Mouse (Mus musculus): Measurements from ENCODE around the gene Klhl18. TPM values are rescaled to one million over a fixed set of nuclear protein-coding genes. Genes with fewer than 3 reads are reported as not detected.

The Klhl18 gene
- total and polyA plus RNA-seq, 3 experiments = 3.8 to 6.9 TPM; not detected in 1

DNA sequence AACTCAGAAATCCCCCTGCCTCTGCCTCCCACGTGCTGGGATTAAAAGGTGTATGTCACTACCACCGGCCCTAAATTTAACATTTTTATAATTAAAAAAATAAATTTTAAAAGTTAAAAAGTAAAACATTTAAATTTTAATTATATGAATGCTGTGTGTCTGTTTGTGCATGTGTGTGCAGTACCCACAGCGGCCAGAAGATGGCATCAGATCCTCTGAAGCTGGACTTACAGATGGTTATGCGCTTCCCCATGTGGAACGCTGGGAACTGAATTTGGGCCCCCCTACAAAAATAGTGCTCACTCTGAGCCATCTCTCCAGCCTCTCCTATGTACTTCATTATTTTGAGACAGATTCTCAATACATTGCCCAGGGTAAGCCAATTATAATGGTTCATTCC lies 14.4 kb upstream of the Klhl18 start:
- H3K36me3 ChIP-seq (ENCODE audit: control insufficient read depth in 1 of 2, insufficient read depth in 2 of 2, low read length in 2 of 2) = no peaks in the 10 kb centered on the region
- H3K4me1 ChIP-seq (ENCODE audit: control insufficient read depth in 1 of 2, insufficient read depth in 2 of 2, low read length in 2 of 2) = no peaks in the 10 kb centered on the region
- no peak overlapping the region for H3K9ac ChIP-seq (ENCODE audit: control insufficient read depth, low read depth, low read length, poor library complexity, severe bottlenecking)
- H3K4me3 ChIP-seq (ENCODE audit: control insufficient read depth in 1 of 2, insufficient read depth in 1 of 2, low read depth in 2 of 2, low read length in 2 of 2) = no peak overlapping the region
- peak; percentile 68 for DNase-seq (ENCODE audit: low read depth, low spot score)
- H3K27me3 ChIP-seq (ENCODE audit: control insufficient read depth in 1 of 2, insufficient read depth in 2 of 2, low read length in 2 of 2) = no peaks in the 10 kb centered on the region
- no peak overlapping the region for H3K27ac ChIP-seq (ENCODE audit: control insufficient read depth, low read depth, low read length)
- TF ChIP-seq SMC3 (IDR thresholded peaks at IDR 0.05; ENCODE audit: low read depth, low read length) = peak; percentile 78
- TF ChIP-seq ZKSCAN1 (IDR thresholded peaks at IDR 0.05; ENCODE audit: low read depth, low read length) = no peak
- TF ChIP-seq ZC3H11A (IDR thresholded peaks at IDR 0.05; ENCODE audit: low read depth, low read length) = peak; percentile 61
- TF ChIP-seq MYB (IDR thresholded peaks at IDR 0.05; ENCODE audit: low read depth, low read length) = no peak
- no peak for TF ChIP-seq MEF2A (IDR thresholded peaks at IDR 0.05; ENCODE audit: extremely low read depth, insufficient replicate concordance, low read depth, low read length, poor library complexity, severe bottlenecking)
- TF ChIP-seq MYC (IDR thresholded peaks at IDR 0.05; ENCODE audit: low read depth, low read length) = no peak
- TF ChIP-seq NRF1 (IDR thresholded peaks at IDR 0.05; ENCODE audit: insufficient read depth, low read depth, low read length, poor library complexity, severe bottlenecking) = no peak
- TF ChIP-seq RCOR1 (IDR thresholded peaks at IDR 0.05; ENCODE audit: low read depth, low read length) = no peak
- no peak for TF ChIP-seq KAT2A (conservative IDR thresholded peaks at IDR 0.05; ENCODE audit: low read depth, low read length)
- no peak for TF ChIP-seq POLR2A (IDR thresholded peaks at IDR 0.05; ENCODE audit: control insufficient read depth in 1 of 2, insufficient read depth in 1 of 2, low read depth in 1 of 2, low read length in 2 of 2, poor library complexity in 1 of 2)
- peak; percentile 53 to 79 (median 72); a peak in 5 of 6 replicates for TF ChIP-seq CTCF (IDR thresholded peaks at IDR 0.05 in 2 of 3, conservative IDR thresholded peaks at IDR 0.05 in 1 of 3; ENCODE audit: control insufficient read depth in 1 of 3, insufficient read depth in 1 of 3, low read depth in 2 of 3, low read length in 3 of 3, poor library complexity in 1 of 3, severe bottlenecking in 1 of 3)
- no peak for TF ChIP-seq ETS1 (IDR thresholded peaks at IDR 0.05; ENCODE audit: low read depth, low read length)
- TF ChIP-seq RAD21 (IDR thresholded peaks at IDR 0.05; ENCODE audit: low read depth, low read length) = peak; percentile 75
- TF ChIP-seq USF1 (IDR thresholded peaks at IDR 0.05; ENCODE audit: low read depth, low read length) = no peak
- no peak for TF ChIP-seq HCFC1 (IDR thresholded peaks at IDR 0.05; ENCODE audit: low read depth, low read length)
- TF ChIP-seq TAL1 (IDR thresholded peaks at IDR 0.05; ENCODE audit: low read length) = no peak
- TF ChIP-seq SIN3A (IDR thresholded peaks at IDR 0.05; ENCODE audit: low read length) = no peak
- no peak for TF ChIP-seq MAZ (IDR thresholded peaks at IDR 0.05; ENCODE audit: low read depth, low read length)
- no peak for TF ChIP-seq MAFK (IDR thresholded peaks at IDR 0.05; ENCODE audit: borderline replicate concordance, low read depth, low read length)
- TF ChIP-seq CHD2 (IDR thresholded peaks at IDR 0.05; ENCODE audit: low read length) = no peak
- TF ChIP-seq ZNF384 (IDR thresholded peaks at IDR 0.05; ENCODE audit: low read depth, low read length) = no peak
- no peaks in the 10 kb centered on the region for H3K79me2 ChIP-seq (ENCODE audit: control insufficient read depth, insufficient read depth, low read length, poor library complexity)
- no peaks in the 10 kb centered on the region for H3K9me3 ChIP-seq (replicated peaks; ENCODE audit: insufficient read depth, low read length)

DNA sequence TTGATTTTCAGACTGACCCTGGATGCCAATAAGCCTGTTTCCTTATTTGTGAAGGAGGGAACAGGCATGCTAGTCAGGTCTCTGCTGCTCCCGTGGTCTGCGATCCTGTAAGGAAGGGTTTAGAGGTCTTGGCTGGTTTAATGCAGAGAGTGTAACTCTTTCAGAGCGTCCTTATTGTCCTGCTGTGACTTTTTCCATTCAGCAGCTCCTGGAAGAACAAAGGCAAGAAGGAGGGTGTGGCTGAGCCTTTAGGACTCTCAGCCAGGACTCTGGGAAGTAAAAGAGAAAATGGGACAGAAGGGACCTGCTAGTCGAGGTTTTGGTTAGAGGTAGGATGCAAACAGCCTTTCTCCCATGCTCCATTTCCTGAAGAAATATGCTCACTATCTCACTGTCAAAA lies 12.3 kb upstream of the Klhl18 start:
- Histone ChIP-seq H3K27ac (ENCODE audit: control insufficient read depth, low read depth, low read length) (no peak overlapping the region), H3K36me3 (ENCODE audit: control insufficient read depth in 1 of 2, insufficient read depth in 2 of 2, low read length in 2 of 2) (no peaks in the 10 kb centered on the region), H3K9ac (ENCODE audit: control insufficient read depth, low read depth, low read length, poor library complexity, severe bottlenecking) (no peak overlapping the region), H3K27me3 (ENCODE audit: control insufficient read depth in 1 of 2, insufficient read depth in 2 of 2, low read length in 2 of 2) (peaks cover 3 to 4% of the 10 kb centered on the region in 2 experiments), H3K4me3 (ENCODE audit: control insufficient read depth in 1 of 2, insufficient read depth in 1 of 2, low read depth in 2 of 2, low read length in 2 of 2) (no peak overlapping the region), H3K79me2 (ENCODE audit: control insufficient read depth, insufficient read depth, low read length, poor library complexity) (no peaks in the 10 kb centered on the region), H3K4me1 (ENCODE audit: control insufficient read depth in 1 of 2, insufficient read depth in 2 of 2, low read length in 2 of 2) (no peaks in the 10 kb centered on the region), H3K9me3 (replicated peaks; ENCODE audit: insufficient read depth, low read length) (no peaks in the 10 kb centered on the region)
- no peak for DNase-seq (ENCODE audit: low read depth, low spot score)
- TF ChIP-seq MXI1 (IDR thresholded peaks at IDR 0.05; ENCODE audit: low read depth, low read length) = no peak
- no peak for TF ChIP-seq GATA1 (IDR thresholded peaks at IDR 0.05; ENCODE audit: low read depth, low read length)
- TF ChIP-seq POLR2A (IDR thresholded peaks at IDR 0.05; ENCODE audit: control insufficient read depth in 1 of 2, insufficient read depth in 1 of 2, low read depth in 1 of 2, low read length in 2 of 2, poor library complexity in 1 of 2) = no peak
- no peak for TF ChIP-seq KAT2A (conservative IDR thresholded peaks at IDR 0.05; ENCODE audit: low read depth, low read length)
- TF ChIP-seq MYC (IDR thresholded peaks at IDR 0.05; ENCODE audit: low read depth, low read length) = no peak
- no peak for TF ChIP-seq MAX (IDR thresholded peaks at IDR 0.05; ENCODE audit: low read length)
- TF ChIP-seq RAD21 (IDR thresholded peaks at IDR 0.05; ENCODE audit: low read depth, low read length) = no peak
- no peak for TF ChIP-seq E2F4 (IDR thresholded peaks at IDR 0.05; ENCODE audit: borderline replicate concordance, low read depth, low read length)
- no peak for TF ChIP-seq MAFK (IDR thresholded peaks at IDR 0.05; ENCODE audit: borderline replicate concordance, low read depth, low read length)
- no peak for TF ChIP-seq BHLHE40 (IDR thresholded peaks at IDR 0.05; ENCODE audit: borderline replicate concordance, low read depth, low read length)
- TF ChIP-seq MEF2A (IDR thresholded peaks at IDR 0.05; ENCODE audit: extremely low read depth, insufficient replicate concordance, low read depth, low read length, poor library complexity, severe bottlenecking) = no peak
- no peak for TF ChIP-seq HCFC1 (IDR thresholded peaks at IDR 0.05; ENCODE audit: low read depth, low read length)
- TF ChIP-seq TCF12 (IDR thresholded peaks at IDR 0.05; ENCODE audit: low read depth, low read length) = no peak
- TF ChIP-seq MAZ (IDR thresholded peaks at IDR 0.05; ENCODE audit: low read depth, low read length) = no peak
- no peak for TF ChIP-seq TAL1 (IDR thresholded peaks at IDR 0.05; ENCODE audit: low read length)
- no peak for TF ChIP-seq USF2 (IDR thresholded peaks at IDR 0.05; ENCODE audit: borderline replicate concordance in 1 of 2, insufficient read depth in 1 of 2, low read depth in 1 of 2, low read length in 2 of 2)

Data from MEL (cell line).